Mouse (Mus musculus) brown adipose tissue, adult 24 weeks (tissue): ENCODE results near the gene Trim41. TPM values are rescaled to one million over a fixed set of nuclear protein-coding genes. Genes with fewer than 3 reads are reported as not detected.

Source experiments
- H3K27ac ChIP-seq: fragments of 200-500 bp; replicated peaks from 2 replicates; pipeline ENCODE4 v1.5.1; 2012; ENCODE audit warnings: low read depth, mild to moderate bottlenecking, low read length
- H3K4me1 ChIP-seq: fragments of 200-500 bp; 2 replicates; pipeline ENCODE4 v1.6.1; 2012; ENCODE audit warnings: low read length, mixed read lengths; ENCODE audit not compliant: control insufficient read depth, insufficient read depth, insufficient read length
- H3K4me3 ChIP-seq: fragments of 200-500 bp; 2 replicates; pipeline ENCODE4 v1.5.1; 2012; ENCODE audit warnings: low read depth, mild to moderate bottlenecking, low read length, moderate library complexity; ENCODE audit not compliant: insufficient read depth
- polyA plus RNA-seq: library from polyadenylated mRNA; stranded (reverse); fragments of >200 nt; gene quantifications from 2 replicates; pipeline ENCODE4 v1.2.4, GENCODE M21; 2012; ENCODE audit not compliant: missing spikeins, insufficient read depth, insufficient read length

The Trim41 gene
- polyA plus RNA-seq, 1 experiment: 15.5 TPM

DNA sequence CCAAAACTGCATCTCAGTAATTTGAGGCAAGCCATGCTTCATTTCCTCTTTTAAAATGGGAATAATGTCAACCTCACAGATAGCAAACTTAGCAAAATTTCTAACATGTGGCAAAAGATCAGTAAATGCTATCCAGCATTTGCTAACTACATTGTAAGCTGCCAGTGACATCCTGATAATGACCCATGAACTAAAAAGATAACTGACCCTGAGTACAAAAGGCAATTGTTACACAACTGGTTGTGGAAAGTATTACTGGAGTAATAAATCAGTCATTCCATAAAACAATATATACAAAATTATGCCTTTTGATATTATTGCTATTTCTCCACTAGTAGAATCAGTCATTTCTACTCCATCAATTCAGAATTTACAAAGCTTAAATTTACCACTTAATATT lies 3.4 kb downstream of the Trim41 start:
- Histone ChIP-seq H3K4me3 (no peak overlapping the region), H3K4me1 (peaks cover 7% of the 10 kb centered on the region), H3K27ac (no peak overlapping the region)

DNA sequence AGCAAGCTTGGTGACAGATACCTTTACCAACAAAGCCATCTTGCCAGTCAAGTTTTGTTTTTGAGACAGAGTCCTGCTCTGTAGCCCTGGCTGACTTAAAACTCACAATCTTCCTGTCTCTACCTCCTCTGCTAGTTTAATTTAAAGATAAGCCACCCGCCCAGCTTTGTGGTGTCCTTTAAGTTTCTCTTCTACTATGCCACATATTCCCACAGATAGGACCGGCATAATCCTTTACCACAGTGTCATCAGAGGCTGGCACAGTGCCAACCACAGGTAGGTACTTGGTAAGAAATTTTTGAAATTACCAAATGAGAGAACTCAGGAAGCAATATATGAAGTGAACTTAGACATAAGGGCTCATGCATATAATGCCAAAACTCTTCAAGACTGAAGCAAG lies 7.0 kb downstream of the Trim41 start:
- Histone ChIP-seq H3K4me3 (no peak overlapping the region), H3K4me1 (no peaks in the 10 kb centered on the region), H3K27ac (no peak overlapping the region)

DNA sequence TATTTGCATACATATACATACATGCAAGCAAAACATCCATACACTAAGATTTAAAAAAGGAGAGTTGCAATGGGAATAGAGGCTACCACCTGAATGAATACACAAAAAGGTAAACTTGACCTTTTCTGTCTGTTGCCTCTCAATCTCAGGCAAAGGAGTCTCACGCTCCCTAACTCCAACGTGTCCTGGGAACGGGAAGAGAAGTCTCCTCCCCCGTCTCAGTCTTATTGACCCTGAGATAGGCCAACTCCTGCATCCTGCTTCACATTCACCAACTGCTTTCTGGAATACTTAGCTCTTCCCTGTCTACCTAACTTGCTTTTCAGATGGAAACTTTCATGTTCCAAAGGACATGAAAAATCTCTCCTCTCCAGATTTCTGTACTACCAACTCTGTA lies 7.7 kb downstream of the Trim41 start:
- H3K27ac ChIP-seq: no peak overlapping the region
- no peaks in the 10 kb centered on the region for H3K4me1 ChIP-seq
- H3K4me3 ChIP-seq: no peak overlapping the region

DNA sequence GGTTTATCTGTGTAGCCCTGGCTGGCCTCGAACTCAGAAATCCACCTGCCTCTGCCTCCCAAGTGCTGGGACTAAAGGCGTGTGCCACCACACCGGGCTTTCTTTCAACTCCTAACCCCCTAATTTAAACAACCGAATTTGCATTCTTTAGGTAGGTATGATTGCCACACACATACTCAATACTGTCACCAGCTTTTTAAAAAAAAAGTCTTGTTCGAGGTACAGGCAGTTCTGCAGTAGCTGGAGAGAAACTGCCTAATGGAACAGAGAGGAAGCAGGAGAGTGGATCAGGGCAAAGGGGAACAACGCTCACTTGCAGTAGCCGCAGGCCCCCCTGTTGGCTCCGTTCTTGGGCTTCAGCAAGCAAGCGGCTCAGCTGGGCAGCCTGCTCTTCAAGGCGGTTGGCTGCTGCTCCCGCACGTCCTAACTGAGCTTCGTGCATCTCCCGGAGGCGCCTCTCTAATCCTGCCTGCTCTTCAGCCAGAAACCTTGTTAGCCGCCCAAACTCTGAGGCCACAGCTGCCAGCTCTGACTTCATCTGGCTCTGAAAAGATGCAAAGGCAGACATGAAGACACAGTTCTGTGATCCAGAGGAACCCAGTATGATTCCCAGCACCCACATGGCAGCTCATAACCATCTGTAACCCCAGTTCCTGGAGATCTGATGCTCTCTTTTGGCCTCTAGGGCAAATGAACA lies 8.3 kb downstream of the Trim41 start:
- no peak overlapping the region for H3K27ac ChIP-seq
- no peak overlapping the region for H3K4me3 ChIP-seq
- no peaks in the 10 kb centered on the region for H3K4me1 ChIP-seq

DNA sequence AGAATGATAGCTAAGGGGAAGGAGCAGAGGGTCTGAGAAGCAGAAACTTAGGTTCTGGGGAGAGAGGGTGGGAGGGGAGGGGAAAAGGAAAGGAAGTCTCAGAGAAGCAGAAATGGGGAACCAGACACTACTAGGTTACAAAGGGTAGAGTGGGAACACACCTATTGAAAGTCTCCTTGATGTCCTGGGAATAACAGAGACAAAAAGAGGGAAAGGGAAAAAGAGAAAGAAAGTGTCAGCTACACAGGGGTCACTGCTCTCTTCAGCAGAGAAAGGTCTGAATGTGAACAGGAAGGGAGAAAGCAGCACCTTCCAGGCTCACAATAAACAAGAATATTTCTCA lies 8.9 kb downstream of the Trim41 start:
- H3K27ac ChIP-seq: no peak overlapping the region
- no peak overlapping the region for H3K4me3 ChIP-seq
- H3K4me1 ChIP-seq: no peaks in the 10 kb centered on the region

DNA sequence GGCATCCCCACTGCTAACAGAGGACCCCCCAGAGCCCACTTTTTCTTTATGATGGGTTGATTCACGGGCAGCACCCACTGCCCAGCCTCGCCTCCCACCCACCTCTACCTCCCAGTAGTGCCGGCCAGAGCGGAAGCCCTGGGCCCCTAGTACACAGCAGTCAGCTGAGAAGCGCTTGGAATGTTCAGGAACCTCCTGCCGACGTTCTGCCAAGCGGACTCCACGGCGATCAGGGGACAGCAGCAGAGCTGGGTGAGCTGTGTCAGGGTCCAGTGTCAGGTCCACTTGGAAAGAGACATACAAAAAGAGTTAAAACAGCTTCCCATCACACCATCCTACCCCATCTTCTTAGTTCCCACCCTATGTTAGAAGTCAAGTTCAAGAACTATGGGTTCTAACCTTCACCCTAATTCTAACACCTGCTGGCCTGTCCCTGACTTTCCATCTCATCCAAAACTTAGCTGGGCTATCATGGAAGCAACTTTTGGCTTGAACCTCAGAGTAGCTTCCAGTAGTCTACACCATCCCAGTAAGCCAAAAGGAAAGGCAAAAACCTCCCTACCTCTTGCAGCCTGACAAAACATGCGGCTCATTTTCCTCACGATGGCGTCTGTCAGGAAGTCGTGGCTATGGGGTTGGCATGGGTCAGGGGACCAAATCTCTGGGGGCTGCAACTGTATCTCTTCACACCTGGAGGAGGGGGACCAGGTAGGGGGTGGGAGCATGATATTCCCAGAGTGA lies 9.4 kb downstream of the Trim41 start:
- Histone ChIP-seq H3K4me1 (no peaks in the 10 kb centered on the region), H3K27ac (no peak overlapping the region), H3K4me3 (no peak overlapping the region)

DNA sequence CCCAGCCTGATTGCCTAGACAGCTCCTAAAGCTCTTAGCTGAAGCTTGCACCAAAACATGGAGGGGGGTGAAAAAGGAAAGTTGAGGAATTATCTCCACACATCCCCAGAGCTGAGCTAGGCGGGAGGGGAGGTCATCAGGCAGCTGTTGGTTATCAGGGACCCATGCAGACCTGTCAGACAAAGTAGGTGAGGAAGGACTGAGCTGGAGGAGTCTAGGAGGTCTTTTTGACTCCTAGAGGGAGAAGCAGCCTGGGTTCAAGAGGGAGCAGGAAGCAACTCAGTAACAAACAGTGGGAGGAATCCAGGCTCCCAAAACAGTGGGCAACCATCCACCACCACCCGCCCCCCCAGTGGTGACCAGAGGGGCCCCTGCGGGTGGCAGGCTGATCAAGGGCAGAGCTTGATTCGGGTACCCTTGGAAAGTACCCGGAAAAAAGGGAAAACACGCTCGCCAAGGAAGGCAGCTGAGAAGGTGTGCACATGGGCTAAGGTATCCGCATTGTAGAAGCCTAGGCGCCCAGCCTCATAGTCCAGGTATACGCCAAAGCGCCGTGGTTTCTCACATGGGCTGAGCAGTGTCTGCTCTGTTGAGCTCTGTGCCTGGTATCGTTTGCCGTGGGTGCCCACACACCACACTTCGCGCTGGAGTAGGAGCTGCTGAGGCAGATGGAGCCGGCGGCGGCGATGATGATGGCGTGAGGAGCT lies 10.1 kb downstream of the Trim41 start:
- Histone ChIP-seq H3K4me3 (no peak overlapping the region), H3K4me1 (no peaks in the 10 kb centered on the region), H3K27ac (no peak overlapping the region)

DNA sequence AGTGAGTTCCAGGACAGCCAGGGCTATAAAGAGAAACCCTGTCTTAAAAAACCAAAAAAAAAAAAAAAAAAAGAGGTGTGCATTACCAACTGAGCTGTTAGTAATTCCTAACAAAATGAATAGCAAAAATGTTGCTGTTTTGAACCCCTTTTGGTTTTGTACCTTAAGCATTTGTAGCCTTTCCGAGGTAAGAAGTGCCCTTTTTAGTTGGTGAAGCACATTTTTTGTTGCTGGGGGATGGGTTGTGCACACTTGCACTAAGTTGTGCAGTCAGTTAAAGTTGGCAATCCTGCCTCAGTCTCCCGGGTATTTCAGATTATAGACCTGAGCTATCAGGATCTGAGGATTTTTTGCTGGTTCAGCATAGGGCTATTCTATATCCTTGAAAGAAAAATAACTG lies 12.2 kb downstream of the Trim41 start:
- no peak overlapping the region for H3K4me3 ChIP-seq
- H3K27ac ChIP-seq: no peak overlapping the region
- 0 out of 2 replicates have a peak, but pooled peaks cover 2% of the 10 kb centered on the region for H3K4me1 ChIP-seq

DNA sequence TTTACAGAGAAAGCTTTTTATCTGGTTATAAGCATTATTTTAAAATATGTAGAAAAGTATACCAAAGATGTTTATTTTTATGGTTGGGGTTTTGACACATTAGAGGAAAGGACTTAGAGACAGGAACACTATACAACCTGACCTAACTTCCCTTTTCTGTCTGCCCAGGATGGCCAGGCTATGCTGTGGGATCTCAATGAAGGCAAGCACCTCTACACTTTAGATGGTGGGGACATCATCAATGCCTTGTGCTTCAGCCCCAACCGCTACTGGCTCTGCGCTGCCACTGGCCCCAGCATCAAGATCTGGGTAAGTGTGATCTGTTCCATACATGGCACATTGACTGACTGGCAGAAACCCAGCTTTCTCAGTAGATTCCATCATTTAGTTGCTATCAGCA lies 13.2 kb downstream of the Trim41 start:
- Histone ChIP-seq H3K4me1 (peaks cover 2% of the 10 kb centered on the region; the same call in 1 of the 2 replicates), H3K27ac (no peak overlapping the region), H3K4me3 (no peak overlapping the region)

DNA sequence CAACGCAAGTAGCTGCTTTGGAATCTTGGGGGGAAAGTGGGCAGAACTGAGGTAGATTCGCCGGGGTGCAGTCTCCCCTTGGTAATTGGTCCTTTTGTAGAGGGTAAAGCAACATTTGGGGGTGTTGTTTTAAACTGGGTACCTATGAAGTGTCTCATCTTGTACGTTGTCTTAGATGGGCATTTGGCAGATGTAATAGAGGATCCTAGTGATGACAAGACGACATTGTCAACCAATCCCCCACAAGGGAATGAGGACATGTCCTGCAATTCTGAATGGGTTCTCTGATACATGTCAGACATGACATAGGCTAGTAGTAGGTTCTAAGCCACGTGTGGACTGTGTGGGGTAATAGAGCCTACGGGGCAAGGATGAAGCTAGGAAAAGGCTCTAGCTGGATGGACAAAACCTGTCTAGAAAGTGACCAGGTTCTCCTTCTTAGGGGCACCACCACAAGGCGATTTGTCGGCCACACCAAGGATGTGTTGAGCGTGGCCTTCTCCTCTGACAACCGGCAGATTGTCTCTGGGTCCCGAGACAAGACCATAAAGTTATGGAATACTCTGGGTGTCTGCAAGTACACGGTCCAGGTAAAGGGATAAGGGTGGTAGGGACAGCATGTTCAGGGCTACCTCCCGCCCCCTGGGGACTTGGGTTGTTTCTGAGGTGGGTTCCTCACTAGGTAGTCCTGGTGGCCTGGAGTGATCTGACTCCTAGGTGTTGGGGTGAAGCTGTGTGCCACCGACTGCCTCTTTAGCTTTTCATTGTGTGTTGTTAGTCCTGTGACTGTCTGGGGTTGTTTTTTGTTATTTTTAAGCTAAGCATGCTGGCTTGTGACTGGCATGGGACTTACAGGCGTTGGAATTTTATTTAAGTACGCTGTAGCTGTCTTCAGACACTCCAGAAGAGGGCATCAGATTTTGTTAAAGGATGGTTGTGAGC lies 15.1 kb downstream of the Trim41 start:
- peak overlapping the region; percentile 26 for H3K4me3 ChIP-seq

DNA sequence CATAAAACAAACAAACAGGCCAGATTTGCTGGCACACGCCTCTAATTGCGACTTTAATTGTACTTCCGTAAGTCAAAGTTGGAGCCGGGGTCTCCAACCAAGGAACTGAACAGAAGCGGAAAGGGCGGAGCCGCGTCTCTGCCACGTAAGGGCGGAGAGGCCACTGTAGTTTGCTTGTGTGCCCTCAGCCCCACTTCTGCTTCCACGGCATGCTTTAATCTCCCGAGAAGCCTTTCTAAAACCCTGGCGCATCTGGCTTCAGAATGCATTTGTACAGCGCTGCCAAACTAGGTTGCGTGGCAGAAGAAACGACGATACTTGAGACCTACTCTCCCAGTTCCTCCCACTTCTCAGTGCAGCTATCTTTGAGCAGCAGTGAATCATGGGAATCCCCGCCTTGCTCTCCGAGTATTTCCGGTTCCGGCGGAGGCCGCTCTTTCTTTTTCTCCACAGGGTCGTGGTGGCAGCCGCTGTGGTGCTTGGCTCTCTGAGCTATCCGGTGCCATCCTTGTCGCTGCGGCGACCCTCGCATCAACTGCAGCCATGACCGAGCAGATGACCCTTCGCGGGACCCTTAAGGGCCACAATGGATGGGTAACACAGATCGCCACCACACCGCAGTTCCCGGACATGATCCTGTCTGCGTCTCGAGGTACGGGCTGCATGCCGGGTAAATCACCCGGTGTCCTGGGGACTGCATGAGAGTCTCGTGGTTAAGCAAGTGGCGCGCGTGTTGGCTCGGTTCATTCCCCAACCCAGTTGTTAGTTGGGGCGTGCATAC lies 17.0 kb downstream of the Trim41 start, which contains the start of gene Rack1:
Rack1 (plus strand) TSS at position 412 of the 781 bp plus-strand sequence.
- H3K27ac ChIP-seq: peak within 1 kb of the TSS; percentile 96
- peaks cover 4% of the 10 kb centered on the region; the same call in 1 of the 2 replicates for H3K4me1 ChIP-seq
- peak within 1 kb of the TSS; percentile 79 for H3K4me3 ChIP-seq

More for the DNA sequence above, 15.1 kb downstream of the Trim41 start:
- H3K27ac ChIP-seq: no peak overlapping the region
- peaks cover 4% of the 10 kb centered on the region; the same call in 1 of the 2 replicates for H3K4me1 ChIP-seq

DNA sequence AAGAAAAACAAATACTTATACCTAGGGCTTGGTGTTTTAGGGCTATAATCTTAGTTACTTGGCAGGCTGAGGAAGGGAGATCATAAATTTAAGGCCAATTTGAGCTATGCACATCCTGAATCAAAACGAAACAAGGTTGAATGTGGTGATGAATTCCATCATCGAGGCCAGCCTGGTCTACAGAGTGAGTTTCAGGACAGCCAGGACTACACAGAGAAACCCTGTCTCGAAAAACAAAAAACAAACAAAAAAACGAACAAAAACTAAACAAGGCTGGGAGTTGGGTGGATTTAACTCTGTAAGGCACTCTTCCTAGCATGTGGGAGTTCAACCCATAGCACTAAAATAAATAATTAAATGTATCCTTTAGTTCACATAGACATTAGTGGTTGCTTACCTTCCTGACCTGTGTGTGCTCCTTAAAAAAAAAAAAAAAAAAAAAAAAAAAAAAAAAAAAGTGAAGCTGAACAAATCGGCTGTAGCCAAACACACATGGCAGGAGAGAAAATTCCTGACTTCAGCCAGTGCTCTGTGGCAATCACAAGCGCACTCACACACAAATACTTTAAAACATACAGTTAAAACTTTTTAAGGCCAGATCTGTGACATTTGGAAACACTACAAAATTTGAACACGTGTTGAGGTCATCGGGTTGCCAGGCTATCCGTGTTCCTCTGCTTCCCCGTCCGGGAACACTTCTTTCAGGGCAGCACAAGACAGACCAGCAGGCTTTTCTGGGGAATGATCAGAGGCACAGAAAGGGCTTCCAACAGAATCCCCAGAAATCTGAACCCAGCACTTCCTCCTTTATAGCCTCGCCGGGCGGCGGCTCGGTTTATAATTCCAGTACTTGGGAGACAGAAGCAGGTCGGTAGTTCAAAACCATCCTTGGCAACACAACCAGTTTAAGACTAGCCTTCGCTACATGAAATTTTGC lies 17.9 kb downstream of the Trim41 start:
- peaks cover 4% of the 10 kb centered on the region; the same call in 1 of the 2 replicates for H3K4me1 ChIP-seq
- H3K27ac ChIP-seq: peak overlapping the region; percentile 96
- H3K4me3 ChIP-seq: peak overlapping the region; percentile 79

DNA sequence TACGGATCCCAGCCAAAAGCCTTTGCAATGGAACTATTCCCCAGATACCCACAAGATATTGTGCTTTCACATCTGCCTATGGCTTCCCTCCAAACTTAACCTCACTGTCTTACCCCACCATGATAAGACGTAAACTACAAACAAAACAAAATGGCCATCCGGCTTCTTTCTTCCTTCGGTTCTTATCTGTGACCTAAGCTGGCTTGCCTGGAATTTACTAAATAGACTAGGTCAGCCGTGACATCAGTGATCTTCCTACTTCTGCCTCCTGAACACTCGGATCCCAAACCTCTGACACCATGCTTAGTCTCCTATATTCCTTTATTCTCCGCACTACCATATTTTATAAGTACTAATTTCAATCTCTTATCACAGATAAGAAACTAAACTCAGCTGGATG lies 18.8 kb downstream of the Trim41 start:
- Histone ChIP-seq H3K27ac (no peak overlapping the region), H3K4me1 (peaks cover 4% of the 10 kb centered on the region; the same call in 1 of the 2 replicates), H3K4me3 (no peak overlapping the region; the same call in 1 of the 2 replicates)
